Comparison of ENCODE assay signal across 25 mouse cellular contexts in genomic region chr5:111852682-111853081, GRCm38 (mm10).
DNase-seq lines count a peak whose midpoint lies in the region; ATAC-seq lines count a peak whose summit lies in the region.
"Had no signal": no experiment of that assay in that cellular context is flagged by ENCODE, and none has a peak within 500 bp of the region (broad histone marks: within the 10 kb centered on the region; RNA-seq: fewer than 3 reads in every experiment).

No protein-coding gene starts in this region.

- 44% methylated on average over 6 of the region's 6 CpGs for WGBS in heart, embryonic 10.5 days
- 10% methylated on average over 6 of the region's 6 CpGs for WGBS in neural tube, embryonic 15.5 days
- 43% methylated on average over 6 of the region's 6 CpGs for WGBS in forebrain, embryonic 13.5 days
- WGBS in neural tube, embryonic 12.5 days, result 11% methylated on average over 6 of the region's 6 CpGs
- WGBS in liver, embryonic 12.5 days (ENCODE audit: insufficient replicate concordance), result 50% methylated on average over 6 of the region's 6 CpGs
- whole genome bisulfite sequencing in liver, embryonic 11.5 days, result 54% methylated on average over 6 of the region's 6 CpGs

- H3K4me1 ChIP-seq in heart, embryonic 10.5 days, result peaks cover 29% of the 10 kb centered on the region
- H3K4me1 ChIP-seq in neural tube, embryonic 15.5 days, result peaks cover 4% of the 10 kb centered on the region; the same call in 1 of the 2 replicates
- peaks cover 38% of the 10 kb centered on the region for H3K4me1 ChIP-seq in forebrain, embryonic 13.5 days
- peaks cover 29% of the 10 kb centered on the region for H3K4me1 ChIP-seq in neural tube, embryonic 12.5 days
- no peaks in the 10 kb centered on the region for H3K4me1 ChIP-seq in liver, embryonic 12.5 days
- no peaks in the 10 kb centered on the region for H3K4me1 ChIP-seq in liver, embryonic 11.5 days (replicated peaks; ENCODE audit: control insufficient read depth, insufficient read depth, low read length)
- H3K4me1 ChIP-seq: liver, embryonic 13.5 days had no signal

- H3K4me2 ChIP-seq in neural tube, embryonic 15.5 days, result no peak overlapping the region
- no peak overlapping the region for H3K4me2 ChIP-seq in forebrain, embryonic 13.5 days
- peak overlapping the region; percentile 24; the same call in 1 of the 2 replicates for H3K4me2 ChIP-seq in neural tube, embryonic 12.5 days (replicated peaks)
- H3K4me2 ChIP-seq in liver, embryonic 12.5 days, result no peak overlapping the region
- H3K4me2 ChIP-seq in liver, embryonic 11.5 days, result no peak overlapping the region
- H3K4me2 ChIP-seq: embryonic facial prominence, embryonic 15.5 days; heart, embryonic 11.5 days; hindbrain, embryonic 15.5 days; limb, embryonic 12.5 days; liver, embryonic 13.5 days had no signal

- no peak overlapping the region for H3K9ac ChIP-seq in neural tube, embryonic 15.5 days (replicated peaks)
- peak overlapping the region; percentile 37; the same call in 1 of the 2 replicates for H3K9ac ChIP-seq in forebrain, embryonic 13.5 days
- no peak overlapping the region for H3K9ac ChIP-seq in neural tube, embryonic 12.5 days
- no peak overlapping the region for H3K9ac ChIP-seq in liver, embryonic 12.5 days
- H3K9ac ChIP-seq in liver, embryonic 11.5 days (ENCODE audit: low read depth, low read length), result no peak overlapping the region
- H3K9ac ChIP-seq: embryonic facial prominence, embryonic 15.5 days; hindbrain, embryonic 15.5 days; limb, embryonic 12.5 days; liver, embryonic 13.5 days had no signal

- peaks cover 14% of the 10 kb centered on the region for H3K27me3 ChIP-seq in heart, embryonic 10.5 days (ENCODE audit: insufficient read depth, poor library complexity, severe bottlenecking)
- peaks cover 12% of the 10 kb centered on the region for H3K27me3 ChIP-seq in neural tube, embryonic 15.5 days (replicated peaks)
- no peaks in the 10 kb centered on the region; the same call in 1 of the 2 replicates for H3K27me3 ChIP-seq in forebrain, embryonic 13.5 days
- H3K27me3 ChIP-seq in neural tube, embryonic 12.5 days (replicated peaks), result no peaks in the 10 kb centered on the region
- no peaks in the 10 kb centered on the region for H3K27me3 ChIP-seq in liver, embryonic 12.5 days (replicated peaks)
- no peaks in the 10 kb centered on the region for H3K27me3 ChIP-seq in liver, embryonic 11.5 days (replicated peaks; ENCODE audit: control insufficient read depth, insufficient read depth, low read length)
- H3K27me3 ChIP-seq: embryonic facial prominence, embryonic 15.5 days; hindbrain, embryonic 15.5 days; liver, embryonic 13.5 days had no signal

- 0 out of 2 replicates have a peak overlapping the region, but pooled peaks have one; percentile 13 for H3K27ac ChIP-seq in heart, embryonic 10.5 days
- no peak overlapping the region for H3K27ac ChIP-seq in neural tube, embryonic 15.5 days (replicated peaks)
- peak overlapping the region; percentile 20; the same call in 1 of the 2 replicates for H3K27ac ChIP-seq in forebrain, embryonic 13.5 days
- peak overlapping the region; percentile 37; the same call in 1 of the 2 replicates for H3K27ac ChIP-seq in neural tube, embryonic 12.5 days
- no peak overlapping the region for H3K27ac ChIP-seq in liver, embryonic 12.5 days
- no peak overlapping the region for H3K27ac ChIP-seq in liver, embryonic 11.5 days (ENCODE audit: low read depth, low read length)
- H3K27ac ChIP-seq: embryonic facial prominence, embryonic 15.5 days; hindbrain, embryonic 15.5 days; layer of hippocampus, adult 2 months; limb, embryonic 12.5 days; liver, embryonic 13.5 days had no signal

- DNase-seq in heart, embryonic 10.5 days (ENCODE audit: low spot score), result no peak
- no peak for DNase-seq in heart, postnatal 4 days
- DNase-seq in neural tube, embryonic 10.5 days (ENCODE audit: extremely low spot score, low spot score), result peak; percentile 46
- no peak for DNase-seq in liver, embryonic 11.5 days (ENCODE audit: low spot score)
- DNase-seq: adrenal gland, postnatal 25 days; cerebellum, adult 9-11 months; gastrocnemius, postnatal 10 days; kidney, adult 9 months; kidney, postnatal 14 days; layer of hippocampus, postnatal 36 days; liver, embryonic 13.5 days; lung, adult 2 months; lung, postnatal 14 days; thymus, adult 2 months; thymus, postnatal 4 days had no signal

- no peaks in the 10 kb centered on the region for H3K9me3 ChIP-seq in heart, embryonic 10.5 days
- no peaks in the 10 kb centered on the region for H3K9me3 ChIP-seq in neural tube, embryonic 15.5 days (replicated peaks)
- H3K9me3 ChIP-seq in forebrain, embryonic 13.5 days (replicated peaks), result peaks cover 3% of the 10 kb centered on the region; the same call in 1 of the 2 replicates
- H3K9me3 ChIP-seq in neural tube, embryonic 12.5 days, result peaks cover 4% of the 10 kb centered on the region; the same call in 1 of the 2 replicates
- H3K9me3 ChIP-seq in liver, embryonic 12.5 days (replicated peaks), result 0 out of 2 replicates have a peak, but pooled peaks cover 7% of the 10 kb centered on the region
- no peaks in the 10 kb centered on the region for H3K9me3 ChIP-seq in liver, embryonic 11.5 days (ENCODE audit: control insufficient read depth, low read length)
- H3K9me3 ChIP-seq: embryonic facial prominence, embryonic 15.5 days; hindbrain, embryonic 15.5 days; liver, embryonic 13.5 days had no signal

- ATAC-seq in neural tube, embryonic 15.5 days (ENCODE audit: low FRiP score), result no peak
- ATAC-seq in forebrain, embryonic 13.5 days, result no peak
- peak; percentile 78 for ATAC-seq in neural tube, embryonic 12.5 days (ENCODE audit: low FRiP score, low read depth)
- no peak for ATAC-seq in liver, embryonic 12.5 days
- no peak for ATAC-seq in liver, embryonic 11.5 days (replicated peaks; ENCODE audit: low FRiP score)
- ATAC-seq: intestine, embryonic 16.5 days had no signal

- no peaks in the 10 kb centered on the region for H3K36me3 ChIP-seq in heart, embryonic 10.5 days
- no peaks in the 10 kb centered on the region for H3K36me3 ChIP-seq in neural tube, embryonic 15.5 days
- no peaks in the 10 kb centered on the region for H3K36me3 ChIP-seq in forebrain, embryonic 13.5 days (ENCODE audit: poor library complexity, severe bottlenecking)
- H3K36me3 ChIP-seq in neural tube, embryonic 12.5 days, result no peaks in the 10 kb centered on the region
- no peaks in the 10 kb centered on the region for H3K36me3 ChIP-seq in liver, embryonic 12.5 days
- no peaks in the 10 kb centered on the region for H3K36me3 ChIP-seq in liver, embryonic 11.5 days (ENCODE audit: control insufficient read depth, insufficient read depth, low read length)
- H3K36me3 ChIP-seq: embryonic facial prominence, embryonic 15.5 days; hindbrain, embryonic 15.5 days; limb, embryonic 12.5 days; liver, embryonic 13.5 days had no signal

- H3K4me3 ChIP-seq in heart, embryonic 10.5 days, result no peak overlapping the region
- H3K4me3 ChIP-seq in neural tube, embryonic 15.5 days (replicated peaks), result no peak overlapping the region
- H3K4me3 ChIP-seq in forebrain, embryonic 13.5 days, result no peak overlapping the region
- H3K4me3 ChIP-seq in neural tube, embryonic 12.5 days, result no peak overlapping the region
- no peak overlapping the region for H3K4me3 ChIP-seq in liver, embryonic 12.5 days
- H3K4me3 ChIP-seq in liver, embryonic 11.5 days (ENCODE audit: low read depth, low read length), result no peak overlapping the region
- H3K4me3 ChIP-seq: embryonic facial prominence, embryonic 15.5 days; hindbrain, embryonic 15.5 days; layer of hippocampus, adult 2 months; limb, embryonic 12.5 days; liver, embryonic 13.5 days had no signal

Comparison
In these comparisons a context has a peak if more than half of its experiments do, and no peak if none do; other contexts are left out.
1. H3K27ac ChIP-seq: peak in heart, embryonic 10.5 days (single experiment), forebrain, embryonic 13.5 days (single experiment) and neural tube, embryonic 12.5 days (single experiment); none in neural tube, embryonic 15.5 days (single experiment), liver, embryonic 12.5 days (single experiment) and liver, embryonic 11.5 days (single experiment).